Mouse (Mus musculus) limb, embryonic 13.5 days (tissue): ENCODE data around the gene Gm20388. TPM values are rescaled to one million over a fixed set of nuclear protein-coding genes. Genes with fewer than 3 reads are reported as not detected.

Experiments used
- ATAC-seq: fragments of 200-750 bp; cut with Nextera tagmentation; 2 replicates; pipeline ENCODE4 v1.8.0; 2017; ENCODE audit warnings: low read depth, moderate number of reproducible peaks, moderate TSS enrichment; ENCODE audit not compliant: low FRiP score
- H3K27ac ChIP-seq: fragments of 300-500 bp; sonication (generic); 2 replicates; pipeline ENCODE4 v1.5.1; 2015; ENCODE audit warnings: inconsistent platforms, mild to moderate bottlenecking, moderate library complexity
- H3K27me3 ChIP-seq: fragments of 300-500 bp; sonication (generic); 2 replicates; pipeline ENCODE4 v1.6.1; 2015; ENCODE audit warnings: mild to moderate bottlenecking, inconsistent platforms
- H3K36me3 ChIP-seq: fragments of 300-500 bp; sonication (generic); 2 replicates; pipeline ENCODE4 v1.6.1; 2015; ENCODE audit warnings: inconsistent platforms, mild to moderate bottlenecking, moderate library complexity
- H3K4me1 ChIP-seq: fragments of 300-500 bp; sonication (generic); 2 replicates; pipeline ENCODE4 v1.6.1; 2015; ENCODE audit warnings: inconsistent platforms
- H3K4me2 ChIP-seq: fragments of 300-500 bp; sonication (generic); replicated peaks from 2 replicates; pipeline ENCODE4 v1.6.1; 2015; ENCODE audit warnings: inconsistent platforms, mild to moderate bottlenecking, moderate library complexity
- H3K4me3 ChIP-seq: fragments of 300-500 bp; sonication (generic); 2 replicates; pipeline ENCODE4 v1.5.1; 2015; ENCODE audit warnings: moderate library complexity, mild to moderate bottlenecking, inconsistent platforms
- H3K9ac ChIP-seq: fragments of 300-500 bp; sonication (generic); 2 replicates; pipeline ENCODE4 v1.6.1; 2015; ENCODE audit warnings: mild to moderate bottlenecking, inconsistent platforms
- H3K9me3 ChIP-seq: fragments of 300-500 bp; sonication (generic); 2 replicates; pipeline ENCODE4 v1.6.1; 2016; ENCODE audit warnings: inconsistent platforms
- WGBS: fragments of 180-500 bp; shearing (Covaris S2); methylation state at CpG from one replicate; pipeline ENCODE4 v1.1.7; 2015; 5-methylcytosine and 5-hydroxymethylcytosine counted together
- polyA plus RNA-seq: library from polyadenylated mRNA; unstranded; fragments of >200 nt; fragmentation: Nextera tagmentation; extraction: Ambion mirVana; gene quantifications from 2 replicates; pipeline ENCODE4 v1.2.1, GENCODE M21; 2015

Gene Gm20388
- polyA plus RNA-seq, 1 experiment from 2014 or later = 7.1 TPM

GRCm38 (mm10) chr8:122282501-122283355, 2372.1 kb downstream of the Gm20388 start:
- Histone ChIP-seq H3K27me3 (peaks cover 48% of the 10 kb centered on the region), H3K9me3 (no peaks in the 10 kb centered on the region), H3K4me2 (peak overlapping the region; percentile 100), H3K4me3 (peak overlapping the region; percentile 71), H3K9ac (peak overlapping the region; percentile 75), H3K27ac (no peak overlapping the region), H3K36me3 (no peaks in the 10 kb centered on the region), H3K4me1 (peaks cover 40% of the 10 kb centered on the region)
- WGBS = under 1% methylated on average over 67 of the region's 70 CpGs
- no peak for ATAC-seq

- Histone ChIP-seq H3K9me3 (no peaks in the 10 kb centered on the region), H3K4me2 (peak overlapping the region; percentile 100), H3K36me3 (no peaks in the 10 kb centered on the region), H3K9ac (peak overlapping the region; percentile 75), H3K27me3 (peaks cover 48% of the 10 kb centered on the region), H3K27ac (no peak overlapping the region), H3K4me3 (peak overlapping the region; percentile 71), H3K4me1 (peaks cover 40% of the 10 kb centered on the region)
- WGBS = under 1% methylated on average over 36 of the region's 37 CpGs
- ATAC-seq = no peak
Measured at GRCm38 (mm10) chr8:122283356-122284202, 2372.9 kb downstream of the Gm20388 start.

- Histone ChIP-seq H3K4me2 (peak overlapping the region; percentile 100), H3K4me1 (peaks cover 40% of the 10 kb centered on the region), H3K9ac (peak overlapping the region; percentile 75), H3K9me3 (no peaks in the 10 kb centered on the region), H3K27me3 (peaks cover 49% of the 10 kb centered on the region), H3K4me3 (peak overlapping the region; percentile 71), H3K27ac (no peak overlapping the region; the same call in 1 of the 2 replicates), H3K36me3 (no peaks in the 10 kb centered on the region)
- WGBS = under 1% methylated on average over 33 of the region's 33 CpGs
- ATAC-seq = no peak
Measured at GRCm38 (mm10) chr8:122284203-122284658, 2373.6 kb downstream of the Gm20388 start.

GRCm38 (mm10) chr8:122284659-122285261, 2374.1 kb downstream of the Gm20388 start:
- peak overlapping the region; percentile 71 for H3K4me3 ChIP-seq
- no peaks in the 10 kb centered on the region for H3K9me3 ChIP-seq
- peak overlapping the region; percentile 100 for H3K4me2 ChIP-seq
- H3K9ac ChIP-seq = peak overlapping the region; percentile 75
- peaks cover 40% of the 10 kb centered on the region for H3K4me1 ChIP-seq
- H3K36me3 ChIP-seq = no peaks in the 10 kb centered on the region
- ATAC-seq = no peak
- H3K27ac ChIP-seq = no peak overlapping the region; the same call in 1 of the 2 replicates
- 4% methylated on average over 21 of the region's 21 CpGs for WGBS
- peaks cover 53% of the 10 kb centered on the region for H3K27me3 ChIP-seq

- peaks cover 33% of the 10 kb centered on the region for H3K4me1 ChIP-seq
- no peaks in the 10 kb centered on the region for H3K36me3 ChIP-seq
- H3K9me3 ChIP-seq = no peaks in the 10 kb centered on the region
- no peak overlapping the region for H3K27ac ChIP-seq
- no peak overlapping the region for H3K4me2 ChIP-seq
- no peak for ATAC-seq
- peaks cover 53% of the 10 kb centered on the region for H3K27me3 ChIP-seq
- H3K9ac ChIP-seq = no peak overlapping the region
- no peak overlapping the region for H3K4me3 ChIP-seq
- 56% methylated on average over 6 of the region's 6 CpGs for WGBS
Measured at GRCm38 (mm10) chr8:122285727-122286126, 2375.1 kb downstream of the Gm20388 start.

GRCm38 (mm10) chr8:122286899-122287298, 2376.3 kb downstream of the Gm20388 start:
- H3K27ac ChIP-seq = no peak overlapping the region
- H3K4me3 ChIP-seq = no peak overlapping the region
- H3K36me3 ChIP-seq = no peaks in the 10 kb centered on the region
- peaks cover 29% of the 10 kb centered on the region for H3K4me1 ChIP-seq
- no peak for ATAC-seq
- H3K27me3 ChIP-seq = peaks cover 53% of the 10 kb centered on the region
- H3K4me2 ChIP-seq = no peak overlapping the region
- no peaks in the 10 kb centered on the region for H3K9me3 ChIP-seq
- H3K9ac ChIP-seq = no peak overlapping the region
- WGBS = 76% methylated on average over 10 of the region's 10 CpGs

- Histone ChIP-seq H3K4me3 (no peak overlapping the region), H3K9ac (no peak overlapping the region), H3K4me1 (peaks cover 25% of the 10 kb centered on the region), H3K27me3 (peaks cover 49% of the 10 kb centered on the region), H3K36me3 (no peaks in the 10 kb centered on the region), H3K4me2 (no peak overlapping the region), H3K9me3 (no peaks in the 10 kb centered on the region), H3K27ac (no peak overlapping the region)
- WGBS = 66% methylated on average over 8 of the region's 8 CpGs
- no peak for ATAC-seq
Measured at GRCm38 (mm10) chr8:122287742-122288141, 2377.1 kb downstream of the Gm20388 start.

GRCm38 (mm10) chr8:122288344-122288743, 2377.7 kb downstream of the Gm20388 start:
- ATAC-seq = no peak
- peaks cover 21% of the 10 kb centered on the region for H3K4me1 ChIP-seq
- H3K27me3 ChIP-seq = peaks cover 43% of the 10 kb centered on the region
- no peak overlapping the region for H3K27ac ChIP-seq
- no peak overlapping the region for H3K9ac ChIP-seq
- no peak overlapping the region for H3K4me3 ChIP-seq
- H3K9me3 ChIP-seq = no peaks in the 10 kb centered on the region
- 70% methylated on average over 3 of the region's 3 CpGs for WGBS
- H3K36me3 ChIP-seq = no peaks in the 10 kb centered on the region
- no peak overlapping the region for H3K4me2 ChIP-seq

GRCm38 (mm10) chr8:122291075-122291474, 2380.4 kb downstream of the Gm20388 start:
- Histone ChIP-seq H3K9ac (no peak overlapping the region), H3K27ac (no peak overlapping the region), H3K4me1 (peaks cover 18% of the 10 kb centered on the region), H3K4me3 (no peak overlapping the region), H3K27me3 (peaks cover 16% of the 10 kb centered on the region), H3K4me2 (no peak overlapping the region), H3K9me3 (no peaks in the 10 kb centered on the region), H3K36me3 (no peaks in the 10 kb centered on the region)
- ATAC-seq = no peak
- WGBS = 77% methylated on average over 12 of the region's 12 CpGs

GRCm38 (mm10) chr8:122291549-122291948, 2380.9 kb downstream of the Gm20388 start:
- no peak overlapping the region for H3K27ac ChIP-seq
- no peak for ATAC-seq
- H3K27me3 ChIP-seq = peaks cover 11% of the 10 kb centered on the region; the same call in 1 of the 2 replicates
- no peak overlapping the region for H3K4me2 ChIP-seq
- no peak overlapping the region for H3K9ac ChIP-seq
- H3K36me3 ChIP-seq = no peaks in the 10 kb centered on the region
- 66% methylated on average over 10 of the region's 10 CpGs for WGBS
- no peak overlapping the region for H3K4me3 ChIP-seq
- no peaks in the 10 kb centered on the region for H3K9me3 ChIP-seq
- H3K4me1 ChIP-seq = peaks cover 21% of the 10 kb centered on the region

- 0 out of 2 replicates have a peak overlapping the region, but pooled peaks have one; percentile 49 for H3K27ac ChIP-seq
- WGBS = 67% methylated on average over 10 of the region's 10 CpGs
- no peak overlapping the region for H3K4me3 ChIP-seq
- ATAC-seq = no peak
- no peaks in the 10 kb centered on the region for H3K9me3 ChIP-seq
- no peaks in the 10 kb centered on the region for H3K36me3 ChIP-seq
- peaks cover 28% of the 10 kb centered on the region for H3K4me1 ChIP-seq
- no peak overlapping the region for H3K9ac ChIP-seq
- no peak overlapping the region for H3K4me2 ChIP-seq
- H3K27me3 ChIP-seq = peaks cover 5% of the 10 kb centered on the region; the same call in 1 of the 2 replicates
Measured at GRCm38 (mm10) chr8:122293484-122293883, 2382.8 kb downstream of the Gm20388 start.
